Mouse (Mus musculus): Measurements from ENCODE around the gene Gpr153. TPM values are rescaled to one million over a fixed set of nuclear protein-coding genes. Genes with fewer than 3 reads are reported as not detected.

The Gpr153 gene
- polyA plus RNA-seq, 1 experiment = 35.4 TPM

GRCm38 (mm10) chr4:152264177-152264530 is 9.9 kb upstream of the Gpr153 start:
- no peak for DNase-seq (ENCODE audit: extremely low spot score in 1 of 2, low spot score in 1 of 2)

- DNase-seq (ENCODE audit: extremely low spot score in 1 of 2, low spot score in 1 of 2) = no peak
Observed at GRCm38 (mm10) chr4:152264867-152265568, 9.0 kb upstream of the Gpr153 start.

- DNase-seq (ENCODE audit: extremely low spot score in 1 of 2, low spot score in 1 of 2) = no peak
Observed at GRCm38 (mm10) chr4:152265791-152266190, 8.2 kb upstream of the Gpr153 start.

- peak in 1 of 2 experiments; percentile 68 for DNase-seq (ENCODE audit: extremely low spot score in 1 of 2, low spot score in 1 of 2)
Observed at GRCm38 (mm10) chr4:152266236-152266895, 7.7 kb upstream of the Gpr153 start.

- no peak for DNase-seq (ENCODE audit: extremely low spot score in 1 of 2, low spot score in 1 of 2)
Observed at GRCm38 (mm10) chr4:152267748-152268369, 6.2 kb upstream of the Gpr153 start.

- no peak for DNase-seq (ENCODE audit: extremely low spot score in 1 of 2, low spot score in 1 of 2)
Observed at GRCm38 (mm10) chr4:152269967-152270366, 4.1 kb upstream of the Gpr153 start.

- DNase-seq (ENCODE audit: extremely low spot score in 1 of 2, low spot score in 1 of 2) = no peak
Observed at GRCm38 (mm10) chr4:152270599-152270998, 3.4 kb upstream of the Gpr153 start.

GRCm38 (mm10) chr4:152271334-152271733 is 2.7 kb upstream of the Gpr153 start:
- DNase-seq (ENCODE audit: extremely low spot score in 1 of 2, low spot score in 1 of 2) = no peak

- no peak for DNase-seq (ENCODE audit: extremely low spot score in 1 of 2, low spot score in 1 of 2)
Observed at GRCm38 (mm10) chr4:152272006-152272405, 2.0 kb upstream of the Gpr153 start.

- DNase-seq (ENCODE audit: extremely low spot score in 1 of 2, low spot score in 1 of 2) = no peak
Observed at GRCm38 (mm10) chr4:152272449-152273049, 1.5 kb upstream of the Gpr153 start.

GRCm38 (mm10) chr4:152273191-152273590 is 841 bp upstream of the Gpr153 start:
- no peak for DNase-seq (ENCODE audit: extremely low spot score in 1 of 2, low spot score in 1 of 2)

GRCm38 (mm10) chr4:152274681-152275131 is 674 bp downstream of the Gpr153 start:
- peak in 1 of 2 experiments; percentile 45 for DNase-seq (ENCODE audit: extremely low spot score in 1 of 2, low spot score in 1 of 2)

GRCm38 (mm10) chr4:152276389-152277347 is 2.6 kb downstream of the Gpr153 start:
- no peak for DNase-seq (ENCODE audit: extremely low spot score in 1 of 2, low spot score in 1 of 2)

GRCm38 (mm10) chr4:152277916-152278315 is 3.9 kb downstream of the Gpr153 start:
- no peak for DNase-seq (ENCODE audit: extremely low spot score in 1 of 2, low spot score in 1 of 2)

- peak in 1 of 2 experiments; percentile 69 for DNase-seq (ENCODE audit: extremely low spot score in 1 of 2, low spot score in 1 of 2)
Observed at GRCm38 (mm10) chr4:152278986-152279385, 5.0 kb downstream of the Gpr153 start.

GRCm38 (mm10) chr4:152281601-152282000 is 7.6 kb downstream of the Gpr153 start:
- DNase-seq (ENCODE audit: extremely low spot score in 1 of 2, low spot score in 1 of 2) = no peak

- DNase-seq (ENCODE audit: extremely low spot score in 1 of 2, low spot score in 1 of 2) = no peak
Observed at GRCm38 (mm10) chr4:152282721-152283120, 8.7 kb downstream of the Gpr153 start.

- peak in 1 of 2 experiments; percentile 86 for DNase-seq (ENCODE audit: extremely low spot score in 1 of 2, low spot score in 1 of 2)
Observed at GRCm38 (mm10) chr4:152283186-152283950, 9.3 kb downstream of the Gpr153 start.

GRCm38 (mm10) chr4:152285505-152285904 is 11.5 kb downstream of the Gpr153 start:
- DNase-seq (ENCODE audit: extremely low spot score in 1 of 2, low spot score in 1 of 2) = peak in 1 of 2 experiments; percentile 78

All from frontal cortex, adult 2 months (tissue).